In genomic region chr4:135857597-135858186, GRCm38 (mm10) we compare ENCODE assay signal across 8 mouse cellular contexts. TPM values are rescaled to one million over a fixed set of nuclear protein-coding genes. Genes with fewer than 3 reads are reported as not detected.
DNase-seq lines count a peak whose midpoint lies in the region; ATAC-seq lines count a peak whose summit lies in the region.

No protein-coding gene starts in this region.

- WGBS in kidney, embryonic 15.5 days = 4% methylated on average over 5 of the region's 7 CpGs
- 16% methylated on average over 7 of the region's 7 CpGs for WGBS in embryonic facial prominence, embryonic 10.5 days
- 4% methylated on average over 7 of the region's 7 CpGs for WGBS in intestine, embryonic 15.5 days
- WGBS in neural tube, embryonic 12.5 days = 16% methylated on average over 7 of the region's 7 CpGs

- peaks cover 30% of the 10 kb centered on the region for H3K36me3 ChIP-seq in kidney, embryonic 15.5 days
- peaks cover 40% of the 10 kb centered on the region for H3K36me3 ChIP-seq in embryonic facial prominence, embryonic 10.5 days (replicated peaks)
- H3K36me3 ChIP-seq in intestine, embryonic 15.5 days = no peaks in the 10 kb centered on the region
- no peaks in the 10 kb centered on the region; the same call in 1 of the 2 replicates for H3K36me3 ChIP-seq in neural tube, embryonic 12.5 days

- H3K4me2 ChIP-seq in kidney, embryonic 15.5 days = peak overlapping the region; percentile 84
- H3K4me2 ChIP-seq in intestine, embryonic 15.5 days (replicated peaks) = peak overlapping the region; percentile 63
- H3K4me2 ChIP-seq in neural tube, embryonic 12.5 days (replicated peaks) = peak overlapping the region; percentile 78

- peak overlapping the region; percentile 27; the same call in 1 of the 2 replicates for H3K27ac ChIP-seq in kidney, embryonic 15.5 days
- H3K27ac ChIP-seq in embryonic facial prominence, embryonic 10.5 days (replicated peaks) = peak overlapping the region; percentile 100
- no peak overlapping the region for H3K27ac ChIP-seq in intestine, embryonic 15.5 days
- no peak overlapping the region for H3K27ac ChIP-seq in neural tube, embryonic 12.5 days

- peak overlapping the region; percentile 66 for H3K4me3 ChIP-seq in kidney, embryonic 15.5 days (replicated peaks)
- peak overlapping the region; percentile 95 for H3K4me3 ChIP-seq in embryonic facial prominence, embryonic 10.5 days
- peak overlapping the region; percentile 92 for H3K4me3 ChIP-seq in intestine, embryonic 15.5 days (replicated peaks)
- peak overlapping the region; percentile 93 for H3K4me3 ChIP-seq in neural tube, embryonic 12.5 days

- H3K9ac ChIP-seq in kidney, embryonic 15.5 days = peak overlapping the region; percentile 87
- H3K9ac ChIP-seq in intestine, embryonic 15.5 days = peak overlapping the region; percentile 91
- H3K9ac ChIP-seq in neural tube, embryonic 12.5 days = peak overlapping the region; percentile 97

- no peaks in the 10 kb centered on the region for H3K9me3 ChIP-seq in kidney, embryonic 15.5 days (replicated peaks)
- H3K9me3 ChIP-seq in embryonic facial prominence, embryonic 10.5 days = no peaks in the 10 kb centered on the region
- no peaks in the 10 kb centered on the region for H3K9me3 ChIP-seq in intestine, embryonic 15.5 days
- no peaks in the 10 kb centered on the region for H3K9me3 ChIP-seq in neural tube, embryonic 12.5 days

- ATAC-seq in kidney, embryonic 15.5 days (replicated peaks; ENCODE audit: low FRiP score) = no peak
- no peak for ATAC-seq in intestine, embryonic 15.5 days
- no peak for ATAC-seq in neural tube, embryonic 12.5 days (ENCODE audit: low FRiP score, low read depth)

- H3K4me1 ChIP-seq in kidney, embryonic 15.5 days = peaks cover 44% of the 10 kb centered on the region
- peaks cover 49% of the 10 kb centered on the region for H3K4me1 ChIP-seq in embryonic facial prominence, embryonic 10.5 days
- peaks cover 14% of the 10 kb centered on the region for H3K4me1 ChIP-seq in intestine, embryonic 15.5 days (replicated peaks)
- H3K4me1 ChIP-seq in neural tube, embryonic 12.5 days = peaks cover 24% of the 10 kb centered on the region

- no peak for DNase-seq in kidney, postnatal 4 days
- DNase-seq in embryonic facial prominence, embryonic 10.5 days (ENCODE audit: low spot score) = no peak
- DNase-seq in thymus, postnatal 4 days = no peak
- no peak for DNase-seq in gastrocnemius, postnatal 14 days
- DNase-seq in spleen, postnatal 36 days (ENCODE audit: low spot score in 2 of 2) = no peak

- no peaks in the 10 kb centered on the region for H3K27me3 ChIP-seq in kidney, embryonic 15.5 days
- H3K27me3 ChIP-seq in embryonic facial prominence, embryonic 10.5 days (replicated peaks; ENCODE audit: low read depth, poor library complexity, severe bottlenecking) = no peaks in the 10 kb centered on the region
- H3K27me3 ChIP-seq in intestine, embryonic 15.5 days (replicated peaks) = no peaks in the 10 kb centered on the region
- H3K27me3 ChIP-seq in neural tube, embryonic 12.5 days (replicated peaks) = no peaks in the 10 kb centered on the region

- intact Hi-C loops in gastrocnemius, postnatal 14 days (cut with DNase I; ENCODE audit: low total_unique reads) = no loop called here

RNA-seq across cellular contexts. Expression of gene Srsf10, which starts 2.1 kb away (rescaled TPM):
- polyA plus RNA-seq in kidney, embryonic 15.5 days (2015; fragmentation: Nextera tagmentation; extraction: Ambion mirVana) = 268 and 279 TPM in 2 replicates
- 377 and 383 TPM in 2 replicates for polyA plus RNA-seq in embryonic facial prominence, embryonic 10.5 days (2016; fragmentation: Nextera tagmentation; extraction: Ambion mirVana)
- polyA plus RNA-seq in intestine, embryonic 15.5 days (2015; fragmentation: Nextera tagmentation; extraction: Ambion mirVana) = 177 and 214 TPM in 2 replicates
- 279 and 303 TPM in 2 replicates for polyA plus RNA-seq in neural tube, embryonic 12.5 days (2016; fragmentation: Nextera tagmentation; extraction: Ambion mirVana)
- 10 to 100 TPM; 30.9 to 33.0 TPM for total RNA-seq in gastrocnemius, postnatal 14 days (2021)

RNA-seq across cellular contexts. Expression of gene Pnrc2, which starts 16.0 kb away (rescaled TPM):
- 194 and 213 TPM in 2 replicates for polyA plus RNA-seq in kidney, embryonic 15.5 days (2015; fragmentation: Nextera tagmentation; extraction: Ambion mirVana)
- polyA plus RNA-seq in embryonic facial prominence, embryonic 10.5 days (2016; fragmentation: Nextera tagmentation; extraction: Ambion mirVana) = 177 and 186 TPM in 2 replicates
- 164 and 177 TPM in 2 replicates for polyA plus RNA-seq in intestine, embryonic 15.5 days (2015; fragmentation: Nextera tagmentation; extraction: Ambion mirVana)
- polyA plus RNA-seq in neural tube, embryonic 12.5 days (2016; fragmentation: Nextera tagmentation; extraction: Ambion mirVana) = 145 and 154 TPM in 2 replicates
- total RNA-seq in gastrocnemius, postnatal 14 days (2021) = 10 to 100 TPM; 44.3 to 59.3 TPM

RNA-seq across cellular contexts. Expression of gene Cnr2, which starts 37.5 kb away (rescaled TPM):
- 0.64 and 0.95 TPM in 2 replicates for polyA plus RNA-seq in kidney, embryonic 15.5 days (2015; fragmentation: Nextera tagmentation; extraction: Ambion mirVana)
- 0.15 and 0.43 TPM in 2 replicates for polyA plus RNA-seq in embryonic facial prominence, embryonic 10.5 days (2016; fragmentation: Nextera tagmentation; extraction: Ambion mirVana)
- polyA plus RNA-seq in intestine, embryonic 15.5 days (2015; fragmentation: Nextera tagmentation; extraction: Ambion mirVana) = 0.28 and 0.42 TPM in 2 replicates
- 0.32 and 0.34 TPM in 2 replicates for polyA plus RNA-seq in neural tube, embryonic 12.5 days (2016; fragmentation: Nextera tagmentation; extraction: Ambion mirVana)
- total RNA-seq in gastrocnemius, postnatal 14 days (2021) = under 1 TPM; 0.47 to 0.60 TPM

Comparison
In these comparisons a context has a peak if more than half of its experiments do, and no peak if none do; other contexts are left out.
1. H3K27ac ChIP-seq: peak in kidney, embryonic 15.5 days (single experiment) and embryonic facial prominence, embryonic 10.5 days (single experiment); none in intestine, embryonic 15.5 days (single experiment) and neural tube, embryonic 12.5 days (single experiment).
2. Peak in every context shown above with its lines, with median percentiles within 50 percentile points of each other: H3K4me2 ChIP-seq, H3K4me3 ChIP-seq and H3K9ac ChIP-seq.